Mouse (Mus musculus) gastrocnemius, postnatal 14 days (tissue): ENCODE results near the gene Rasip1. TPM values are rescaled to one million over a fixed set of nuclear protein-coding genes. Genes with fewer than 3 reads are reported as not detected.
A peak's percentile ranks its signal among the peaks of the same experiment; 100 is the strongest.
"Not testable (repeated sequence)": the region's sequence is repeated elsewhere in the genome, so short reads cannot be mapped to it uniquely, and the experiment has no call there.

Experiments
- DNase-seq: peaks from one replicate; pipeline ENCODE4 v3.0.0; 2021; ENCODE audit warnings: mixed read lengths
- intact Hi-C: fragments of 180-260 bp; cut with DNase I; formaldehyde crosslinking; loops from one replicate; pipeline ENCODE4 v1.15.1; 2025; ENCODE audit warnings: low total_unique reads
- total RNA-seq, 2 experiments: library from RNA; stranded (reverse); gene quantifications; 2 replicates each; pipeline ENCODE4 v1.2.3; 2021

Rasip1 gene
- total RNA-seq, 2 experiments from 2014 or later = 14.1 to 16.1 TPM

DNA sequence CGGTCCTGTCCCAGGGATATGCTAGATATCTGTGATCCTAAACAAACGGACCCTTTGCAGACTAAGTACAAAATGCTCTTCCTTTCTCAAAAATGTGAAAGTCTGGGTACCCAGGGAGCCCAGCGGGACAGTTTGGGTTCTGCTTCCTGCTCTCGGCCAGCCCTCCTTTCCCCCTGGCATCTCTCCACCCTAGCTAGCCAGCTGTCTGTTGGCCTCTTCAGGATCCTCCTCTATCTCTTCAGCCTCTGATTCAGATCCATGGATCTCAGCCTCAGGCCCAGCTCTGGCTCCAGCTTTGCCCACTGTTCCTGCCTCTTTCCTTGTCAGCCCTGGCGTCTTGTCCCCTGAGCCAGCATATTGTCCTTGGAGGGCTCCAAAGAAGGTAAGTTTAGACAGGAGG lies 14.8 kb downstream of the Rasip1 start:
- intact Hi-C loops = no loop called here

DNA sequence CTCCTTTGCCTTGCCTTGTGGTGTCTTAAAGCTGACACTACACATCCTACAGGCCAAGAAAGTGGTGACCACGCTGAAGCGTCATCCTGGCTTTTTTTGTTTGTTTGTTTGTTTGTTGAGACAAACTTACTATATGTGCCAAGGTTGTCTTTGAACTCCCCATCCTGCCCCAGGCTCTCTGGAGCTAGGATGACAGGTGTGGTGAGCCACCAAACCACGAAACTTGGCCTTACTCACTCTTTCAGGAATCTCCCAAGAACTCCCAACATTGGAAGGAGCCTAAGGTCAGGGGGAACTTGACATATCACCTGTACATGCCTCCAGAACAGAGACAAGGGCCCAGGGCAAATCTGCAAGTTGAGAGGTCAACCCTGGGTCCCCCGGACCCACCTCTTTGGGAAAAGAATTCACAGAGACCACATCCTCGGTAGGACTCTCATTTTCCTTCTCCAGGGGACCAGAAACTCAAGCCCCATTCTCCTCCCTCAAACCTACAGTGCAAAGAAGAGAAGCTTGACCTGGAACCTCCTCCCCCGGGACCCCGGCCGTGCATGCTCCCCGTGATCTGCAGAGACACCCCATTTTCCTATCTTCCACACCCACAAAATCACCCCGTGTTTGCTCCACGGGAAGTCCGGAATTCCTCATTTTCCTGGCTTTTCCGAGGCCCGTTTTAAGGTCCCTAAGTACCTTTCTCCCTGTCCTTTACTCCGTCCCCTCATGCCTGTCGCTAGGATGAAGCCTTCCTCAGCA lies 15.4 kb downstream of the Rasip1 start:
- no peak for DNase-seq
- intact Hi-C loops = no loop called here

More for the DNA sequence above, 14.8 kb downstream of the Rasip1 start:
- DNase-seq = peak; percentile 65

DNA sequence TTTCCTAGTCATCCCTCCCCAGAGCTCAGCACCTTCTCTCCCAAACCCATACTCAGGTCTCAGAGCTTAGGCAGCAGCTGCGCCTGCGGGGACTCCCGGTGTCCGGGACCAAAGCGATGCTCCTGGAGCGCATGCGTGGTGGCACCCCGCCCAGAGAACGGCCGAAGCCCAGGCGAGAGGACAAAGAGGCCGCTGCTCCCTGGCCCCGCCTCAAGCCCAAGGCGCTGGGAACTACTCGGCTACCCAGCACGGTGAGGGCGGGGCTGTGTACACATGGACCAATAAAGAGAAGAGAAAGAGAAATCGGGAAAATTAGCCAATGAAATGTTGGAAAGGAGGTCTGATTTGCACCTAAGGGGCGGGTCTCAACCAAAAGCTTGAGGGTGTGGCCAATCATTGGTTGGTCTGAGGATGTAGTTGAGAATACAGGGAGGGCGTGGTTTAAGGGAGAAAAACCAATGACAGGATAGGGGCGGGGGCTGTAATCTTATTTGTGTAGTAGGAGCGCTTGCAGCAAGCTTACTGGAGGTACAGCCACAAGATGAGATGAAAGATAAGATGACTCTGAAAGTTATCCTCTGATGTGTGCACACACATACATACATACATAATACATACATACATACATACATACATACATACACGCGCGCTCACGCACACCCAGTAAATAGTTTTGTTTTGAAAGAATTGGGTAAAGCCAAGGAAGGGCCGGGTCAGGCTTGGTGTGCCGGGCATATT lies 16.3 kb downstream of the Rasip1 start:
- peak; percentile 99 for DNase-seq
- intact Hi-C loops = no loop called here

DNA sequence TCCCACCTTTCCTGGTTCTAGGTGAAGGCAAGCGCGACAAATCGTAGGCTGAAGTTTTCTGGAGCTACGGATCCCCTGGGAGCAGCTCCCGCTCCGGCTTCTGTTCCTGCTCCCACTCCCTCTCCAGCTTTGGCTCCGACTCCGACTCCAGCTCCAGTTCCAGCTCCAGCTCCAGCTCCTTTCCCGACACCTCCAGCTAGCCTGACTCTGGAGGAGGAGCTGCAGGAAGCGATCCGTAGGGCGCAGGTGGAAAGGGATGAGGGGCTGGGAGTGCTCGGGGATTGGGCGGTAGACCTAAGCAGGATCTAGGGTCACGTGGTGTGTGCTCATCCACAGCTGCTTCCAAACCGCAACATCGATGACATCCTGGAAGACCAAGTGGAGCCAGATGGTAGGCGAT lies 16.9 kb downstream of the Rasip1 start:
- DNase-seq = peak; percentile 57
- intact Hi-C loops = no loop called here

DNA sequence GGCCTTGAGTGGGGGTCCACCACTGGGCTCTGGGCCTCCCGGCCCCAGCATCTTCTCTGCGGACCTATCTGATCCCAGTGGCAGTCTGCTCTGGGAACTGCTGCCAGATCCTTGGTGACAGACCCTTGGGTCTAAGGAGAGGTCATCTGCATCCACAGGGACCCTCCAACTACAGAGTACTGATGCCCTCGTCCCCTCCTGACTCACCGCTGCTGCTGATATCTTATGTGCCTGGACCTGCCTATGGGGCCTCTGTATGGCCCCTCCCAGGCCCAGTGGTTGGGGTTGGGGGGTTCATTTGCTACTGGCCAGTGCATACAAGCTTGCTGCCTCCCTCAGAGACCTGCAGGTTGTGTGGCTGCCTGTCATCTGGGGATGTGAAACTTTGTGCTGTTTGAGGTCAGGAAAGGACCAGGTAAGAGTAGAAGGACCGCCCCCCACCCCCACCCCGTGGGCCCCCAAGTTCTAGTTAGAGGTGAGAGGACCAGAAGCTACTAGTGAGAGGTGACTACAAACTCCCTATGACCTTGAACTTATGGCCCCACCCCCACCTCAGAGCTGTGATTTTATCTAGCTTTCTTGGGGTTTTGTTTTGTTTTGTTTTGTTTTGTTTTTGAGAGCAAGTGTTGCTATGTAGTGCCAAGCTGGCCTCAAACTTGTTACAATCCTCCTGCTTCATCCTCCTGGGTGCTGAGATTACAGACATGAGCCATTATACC lies 17.7 kb downstream of the Rasip1 start:
- DNase-seq = no peak
- intact Hi-C loops = no loop called here

DNA sequence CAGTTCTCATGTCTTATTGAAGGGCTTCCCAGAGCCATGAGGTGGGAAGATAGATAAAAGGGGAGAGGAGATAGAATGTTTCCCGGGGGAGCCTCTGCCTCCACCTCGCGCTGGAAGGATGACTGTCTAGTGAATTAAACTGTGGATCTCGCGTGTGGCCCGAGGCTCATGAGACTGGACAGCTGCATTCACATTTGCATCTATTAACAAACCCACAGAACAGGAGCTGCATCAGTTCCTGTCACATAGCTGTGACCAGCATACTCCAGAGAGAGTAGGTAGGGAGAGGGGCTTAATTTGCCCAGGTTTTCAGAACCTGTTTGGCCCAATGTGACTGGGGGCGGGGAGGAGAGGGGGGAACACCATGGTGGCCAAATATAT lies 18.3 kb downstream of the Rasip1 start:
- intact Hi-C loops = no loop called here
- DNase-seq = no peak

DNA sequence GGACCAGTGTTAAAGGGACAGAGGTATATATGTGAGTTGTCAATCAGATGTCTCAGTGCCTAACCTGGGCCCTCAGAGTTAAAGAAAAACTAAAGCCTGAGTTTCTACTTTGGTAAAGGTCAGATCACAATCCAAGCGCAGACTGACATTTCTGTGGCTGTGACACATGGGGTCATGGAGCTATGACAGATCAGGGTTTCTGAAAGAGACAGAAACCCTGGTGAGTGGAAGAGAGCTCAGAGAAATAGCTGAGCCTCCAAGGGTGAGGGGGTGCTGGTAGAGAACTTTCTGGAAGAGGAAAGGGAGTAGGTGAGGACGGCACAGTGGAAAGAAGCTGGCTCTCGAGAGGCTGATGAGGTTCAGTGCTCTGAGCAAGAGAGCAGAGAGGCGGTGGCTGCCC lies 19.4 kb downstream of the Rasip1 start:
- intact Hi-C loops = no loop called here

DNA sequence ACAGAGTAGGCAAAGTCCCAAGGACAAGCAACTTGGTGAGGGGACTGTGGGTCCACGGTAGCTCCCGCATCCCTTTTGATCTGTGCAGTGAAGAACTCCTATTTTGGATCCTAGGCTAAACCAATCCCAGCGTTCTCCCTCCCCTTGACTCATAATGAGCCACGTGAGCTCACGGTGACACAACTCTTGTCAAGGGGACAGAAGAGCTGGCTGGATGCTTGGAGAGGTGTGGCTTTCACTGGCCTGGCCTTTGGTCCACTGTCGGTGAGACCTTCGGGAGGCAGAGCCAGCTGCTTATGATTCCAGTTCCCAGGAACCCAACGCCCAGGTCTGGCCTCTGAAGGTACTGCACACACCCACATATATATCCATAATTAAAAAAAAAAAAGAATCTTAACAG lies 22.1 kb downstream of the Rasip1 start:
- intact Hi-C loops = no loop called here
- peak; percentile 67 for DNase-seq

More for the DNA sequence above, 19.4 kb downstream of the Rasip1 start:
- no peak for DNase-seq

DNA sequence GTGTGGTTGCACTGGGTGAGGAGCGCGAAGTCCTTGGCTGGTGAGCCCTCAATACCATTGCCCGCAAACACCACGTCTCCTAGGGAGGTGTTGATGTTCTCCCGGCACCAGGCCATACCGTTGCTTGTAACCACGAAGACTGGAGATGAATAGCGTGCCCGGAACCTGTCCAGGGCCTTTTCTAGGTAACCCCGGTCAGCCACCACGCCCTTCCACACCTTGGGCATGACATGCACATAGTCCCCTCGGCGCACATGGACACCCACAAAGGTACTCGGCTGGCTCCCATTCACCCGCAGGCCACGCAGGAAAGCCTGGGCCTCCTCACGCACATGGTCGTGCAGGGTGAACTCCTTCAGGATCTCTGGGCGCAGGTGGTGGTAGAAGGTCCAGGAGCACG lies 23.2 kb downstream of the Rasip1 start:
- DNase-seq, intact Hi-C loops: not testable (repeated sequence)

DNA sequence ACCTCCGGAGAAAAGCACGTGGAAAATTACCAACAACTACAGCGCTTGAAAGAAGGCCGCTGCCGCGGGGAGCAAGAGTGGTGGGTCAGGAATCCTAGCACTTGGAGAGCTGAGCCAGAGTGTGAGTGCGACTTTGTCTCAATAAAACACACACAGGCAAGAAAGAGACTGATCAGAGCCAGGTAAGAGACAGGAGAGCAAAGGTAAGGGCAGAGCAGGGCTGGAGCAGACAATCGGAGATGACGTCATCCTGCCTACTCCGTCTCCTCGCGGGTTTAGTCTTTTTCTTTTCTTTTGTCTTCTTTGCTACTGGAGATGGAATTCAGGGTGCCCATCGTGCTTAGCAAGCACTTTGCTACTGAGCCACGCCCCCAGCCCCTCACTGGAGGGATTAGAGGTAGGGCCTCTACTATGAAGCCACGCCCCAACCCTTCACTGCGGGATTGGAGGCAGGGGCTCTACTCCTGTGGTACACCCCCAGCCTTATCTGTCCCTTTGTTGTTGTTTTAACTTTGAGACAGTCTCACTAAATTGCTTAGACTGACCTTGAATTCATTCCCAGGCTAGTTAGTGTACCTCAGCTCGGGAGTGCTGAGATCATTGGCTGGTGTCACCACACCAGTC lies 27.2 kb downstream of the Rasip1 start:
- DNase-seq = no peak
- intact Hi-C loops = loop anchor here (5.0 kb wide), 1 partner anchor 38 kb away; the partner anchor contains the start of gene Sec1

DNA sequence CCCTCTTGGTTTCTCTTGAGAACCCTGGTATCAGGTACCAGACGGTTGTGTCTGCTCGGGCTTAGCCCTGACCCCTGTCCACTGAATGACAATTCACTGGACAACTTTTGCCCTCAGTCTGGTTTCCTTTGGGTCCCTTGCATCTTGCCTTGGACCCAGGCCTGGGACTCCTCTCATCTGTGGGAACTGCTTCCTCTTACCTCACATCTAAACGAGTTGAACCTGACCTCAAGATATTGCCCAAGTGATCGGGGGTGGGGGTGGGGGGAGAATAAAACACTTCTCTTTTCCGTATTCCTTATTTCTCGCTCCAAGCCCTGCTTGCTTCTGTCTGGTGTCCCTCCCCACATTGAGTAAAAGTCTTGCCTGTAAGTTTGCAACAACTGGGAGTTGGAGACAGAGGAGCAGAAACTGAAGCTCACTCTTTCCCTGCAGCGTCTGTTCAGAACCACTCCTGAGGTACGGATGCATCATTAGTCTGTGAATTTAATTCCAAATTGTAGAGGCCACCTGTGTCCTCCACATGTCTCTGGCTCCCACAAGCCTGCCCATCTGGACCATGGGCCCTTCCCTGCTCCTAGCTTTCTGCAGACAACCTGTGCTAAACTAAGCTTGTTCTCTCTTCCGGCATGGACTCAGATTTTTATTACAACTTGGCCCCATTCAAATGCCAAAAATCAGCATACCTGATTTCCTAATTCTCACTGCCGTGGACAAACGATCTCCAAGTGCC lies 33.6 kb downstream of the Rasip1 start:
- intact Hi-C loops = no loop called here
- no peak for DNase-seq

DNA sequence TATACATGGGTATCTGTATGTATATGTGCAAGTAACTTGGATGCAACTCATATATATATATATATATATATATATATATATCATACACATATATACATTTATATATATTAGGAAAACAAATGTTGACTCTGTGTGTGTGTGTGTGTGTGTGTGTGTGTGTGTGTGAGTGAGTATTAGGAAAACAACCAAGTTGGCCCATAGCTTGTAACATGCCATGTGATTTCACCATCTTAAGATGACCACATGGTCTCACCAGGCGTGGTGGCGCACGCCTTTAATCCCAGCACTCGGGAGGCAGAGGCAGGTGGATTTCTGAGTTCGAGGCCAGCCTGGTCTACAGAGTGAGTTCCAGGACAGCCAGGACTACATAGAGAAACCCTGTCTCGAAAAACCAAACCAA lies 34.4 kb downstream of the Rasip1 start:
- intact Hi-C loops = not testable (repeated sequence)

DNA sequence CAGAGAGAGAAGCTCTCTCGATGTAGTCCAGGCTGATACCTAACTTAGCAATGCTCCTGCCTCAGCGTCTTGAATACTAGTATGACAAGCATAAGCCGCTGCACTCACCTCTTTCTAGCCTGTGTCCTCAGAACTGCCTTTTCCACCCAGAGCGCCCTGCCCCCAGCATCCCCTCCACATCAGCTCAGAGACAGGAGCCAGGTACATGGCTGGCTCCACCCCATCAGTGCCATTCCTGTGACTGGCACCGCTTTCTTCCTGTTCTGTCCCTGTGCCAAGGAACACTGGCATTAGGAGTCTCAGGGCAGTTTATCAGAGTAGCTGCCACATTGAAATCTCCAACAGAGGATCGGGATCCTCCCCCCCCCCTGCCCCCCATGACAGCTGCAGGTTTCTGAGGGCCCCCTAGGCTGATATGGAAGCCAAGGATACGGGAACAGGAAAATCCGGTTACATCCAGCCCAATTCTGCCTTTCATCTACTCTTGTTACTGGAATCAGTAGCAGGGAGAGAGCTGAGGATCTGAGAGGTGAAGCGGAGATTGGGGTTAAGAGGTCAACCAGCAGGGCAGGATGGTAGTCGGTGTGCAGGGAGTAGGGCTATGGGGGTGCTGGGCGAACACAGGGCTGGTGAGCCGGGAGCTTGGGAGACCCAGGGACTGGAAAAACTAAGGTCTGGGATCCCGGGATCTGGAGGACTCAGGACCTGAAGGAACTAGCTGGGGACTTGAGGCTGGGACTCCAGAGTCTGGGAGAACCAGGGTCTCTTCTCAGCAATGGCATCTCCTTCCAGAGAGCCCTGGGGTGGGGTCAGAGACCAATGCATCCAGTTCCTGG lies 38.2 kb downstream of the Rasip1 start:
- intact Hi-C loops = no loop called here
- no peak for DNase-seq

More for the DNA sequence above, 34.4 kb downstream of the Rasip1 start:
- DNase-seq = not testable (repeated sequence)

DNA sequence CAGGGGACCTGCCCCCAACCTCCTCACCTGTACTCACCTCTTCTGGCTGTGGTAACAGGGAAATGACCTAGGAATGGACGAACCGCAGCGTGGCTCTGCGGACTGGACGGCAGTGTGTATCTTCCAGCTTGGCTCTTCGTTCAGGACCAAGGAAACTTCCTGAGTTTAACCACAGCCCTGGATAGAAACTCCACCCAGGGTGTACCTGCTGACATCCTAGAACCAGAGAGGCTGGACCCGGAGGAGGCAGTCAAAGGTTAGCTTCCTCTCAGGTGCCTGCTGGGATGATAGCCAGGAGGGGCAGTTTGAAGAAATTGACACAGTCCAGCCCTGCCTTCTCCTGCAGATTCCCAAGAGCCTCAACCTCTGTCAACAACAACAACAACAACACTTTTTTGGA lies 38.9 kb downstream of the Rasip1 start, which contains the start of gene Fut2:
Gene Fut2, minus strand, starts transcription at position 234 of the 400 bp plus-strand sequence.
- DNase-seq = no peak
- intact Hi-C loops = no loop called here

DNA sequence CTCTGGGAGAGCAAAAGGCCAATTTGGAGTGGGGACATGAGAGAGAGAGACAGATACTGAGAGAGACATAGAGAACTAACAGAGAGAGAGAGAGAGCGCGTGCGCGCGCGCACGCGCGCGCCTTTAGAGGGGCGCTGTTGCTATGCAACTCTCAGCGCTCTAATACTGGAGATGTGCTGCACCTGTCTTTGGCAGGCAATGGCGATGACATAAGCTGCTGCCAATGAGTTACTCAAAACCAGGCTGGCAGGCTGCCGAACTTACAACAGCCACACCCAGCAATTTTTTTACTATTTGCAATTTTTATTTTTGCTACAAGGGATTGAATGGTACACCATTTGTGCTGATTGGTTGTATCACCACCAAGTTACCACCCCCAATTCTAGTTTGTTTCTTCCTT lies 40.5 kb downstream of the Rasip1 start:
- peak; percentile 8 for DNase-seq
- intact Hi-C loops = no loop called here

DNA sequence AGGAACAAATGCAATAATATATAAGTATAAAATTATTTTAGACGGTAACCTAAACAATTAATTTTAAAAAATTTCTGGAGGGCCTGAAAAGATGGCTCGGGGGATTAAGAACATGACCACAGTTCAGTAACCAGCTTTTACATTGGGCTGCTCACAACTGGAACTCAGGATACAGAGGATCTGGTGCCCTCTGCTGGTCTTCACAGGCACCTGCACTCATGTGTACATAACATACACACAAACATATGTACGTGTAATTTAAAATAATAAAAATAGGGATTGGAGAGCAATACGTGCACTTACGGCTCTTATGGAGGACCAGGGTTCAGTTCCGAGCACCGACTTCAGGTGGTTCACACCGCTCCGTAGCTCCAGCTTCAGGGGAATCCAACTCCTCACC lies 41.6 kb downstream of the Rasip1 start:
- intact Hi-C loops = no loop called here
- DNase-seq = no peak

DNA sequence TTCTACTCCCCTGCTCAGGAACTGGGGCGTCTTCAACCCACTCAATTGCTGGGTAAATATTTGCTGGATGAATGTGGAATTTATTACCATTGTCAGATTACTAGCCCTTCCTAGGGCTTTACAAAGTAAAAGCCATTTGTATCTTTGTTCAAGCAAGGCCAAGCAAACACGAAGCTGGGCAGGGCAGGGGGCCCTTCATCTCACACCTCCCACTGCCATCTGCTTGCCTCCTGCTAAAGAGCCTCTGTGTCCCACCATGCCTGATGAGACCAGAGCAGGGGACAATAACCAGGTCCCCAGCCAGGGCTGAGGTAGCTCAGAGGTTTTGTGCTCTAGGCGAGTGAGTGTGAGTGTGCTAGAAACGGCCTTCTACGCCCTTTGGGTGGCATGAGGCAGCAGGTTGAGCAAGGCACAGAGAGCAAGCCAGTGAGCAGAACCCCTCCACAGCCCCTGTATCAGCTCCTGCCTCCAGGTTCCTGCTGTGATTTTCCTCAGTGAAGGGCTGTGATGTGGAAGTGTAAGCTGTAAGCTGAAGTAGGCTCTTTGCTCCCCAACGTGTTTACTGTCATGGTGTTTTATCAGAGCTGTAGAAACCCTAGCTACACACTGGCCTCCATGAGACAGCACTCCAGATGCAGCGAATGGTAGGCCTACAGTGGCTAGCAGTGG lies 50.5 kb downstream of the Rasip1 start:
- DNase-seq = no peak
- intact Hi-C loops = no loop called here

DNA sequence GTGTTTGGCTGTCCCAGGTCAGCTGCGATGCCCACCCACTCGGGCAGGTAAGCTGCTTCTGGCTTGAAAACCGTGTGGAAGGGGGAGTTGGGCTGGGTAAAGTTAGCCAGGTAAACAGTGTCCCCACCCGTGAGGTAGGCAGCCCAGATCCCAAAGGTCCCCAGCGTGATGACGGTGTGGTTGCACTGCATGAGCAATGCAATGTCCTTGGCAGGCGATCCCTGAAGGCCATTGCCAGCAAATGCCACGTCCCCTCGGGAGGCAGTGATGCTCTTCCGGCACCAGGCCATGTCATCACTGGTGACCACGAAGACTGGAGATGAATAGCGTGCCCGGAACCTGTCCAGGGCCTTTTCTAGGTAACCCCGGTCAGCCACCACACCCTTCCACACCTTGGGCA lies 51.2 kb downstream of the Rasip1 start:
- DNase-seq = no peak
- intact Hi-C loops = no loop called here
